Mouse (Mus musculus) adrenal gland, postnatal 14 days (tissue): Measurements from ENCODE around the gene Acss1. TPM values are rescaled to one million over a fixed set of nuclear protein-coding genes. Genes with fewer than 3 reads are reported as not detected.

Experiments used
- DNase-seq: peaks from one replicate; pipeline ENCODE4 v3.0.0; 2021; ENCODE audit warnings: mixed read lengths
- total RNA-seq: library from RNA; stranded (reverse); gene quantifications from 2 replicates; pipeline ENCODE4 v1.2.3, GENCODE M21; 2021

Gene Acss1
- total RNA-seq, 1 experiment from 2014 or later: 75.7 TPM

DNA sequence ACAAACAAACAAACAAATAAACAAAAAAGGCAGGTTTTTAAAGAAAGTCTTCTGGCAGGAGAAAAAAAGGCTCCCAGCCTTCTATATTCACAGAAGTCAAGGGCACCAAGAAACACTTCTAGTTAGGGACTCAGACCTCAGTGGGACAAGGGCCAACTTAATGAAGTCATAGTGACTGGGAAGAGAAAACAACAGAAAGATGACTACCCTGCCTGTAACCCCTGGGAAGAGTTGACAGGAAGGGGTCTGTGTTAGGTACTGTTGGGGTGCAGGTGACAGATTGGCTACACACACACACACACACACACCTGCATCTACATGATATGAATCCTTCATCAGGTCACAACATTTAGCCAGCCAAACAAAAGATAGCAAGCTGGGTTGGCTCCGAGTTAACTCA is 25.1 kb downstream of the Acss1 start:
- DNase-seq: peak; percentile 26

DNA sequence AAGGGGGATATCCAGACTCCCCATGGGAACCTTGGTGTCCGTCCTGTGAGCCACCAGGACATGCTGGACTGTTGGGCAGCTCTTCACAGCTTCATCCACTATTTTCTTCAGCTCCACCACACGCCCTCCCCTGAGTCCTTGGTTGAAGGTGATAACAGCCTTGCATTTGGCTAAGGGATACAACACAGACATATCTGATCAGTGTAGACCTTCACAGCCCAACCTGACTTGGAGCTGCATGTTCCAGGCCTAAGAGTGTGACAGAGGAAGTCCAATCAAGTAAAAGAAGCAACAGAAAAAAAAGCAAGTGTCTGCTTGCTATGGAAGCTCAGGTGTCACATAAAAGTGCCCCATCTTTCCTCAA is 29.9 kb downstream of the Acss1 start:
- DNase-seq: no peak

DNA sequence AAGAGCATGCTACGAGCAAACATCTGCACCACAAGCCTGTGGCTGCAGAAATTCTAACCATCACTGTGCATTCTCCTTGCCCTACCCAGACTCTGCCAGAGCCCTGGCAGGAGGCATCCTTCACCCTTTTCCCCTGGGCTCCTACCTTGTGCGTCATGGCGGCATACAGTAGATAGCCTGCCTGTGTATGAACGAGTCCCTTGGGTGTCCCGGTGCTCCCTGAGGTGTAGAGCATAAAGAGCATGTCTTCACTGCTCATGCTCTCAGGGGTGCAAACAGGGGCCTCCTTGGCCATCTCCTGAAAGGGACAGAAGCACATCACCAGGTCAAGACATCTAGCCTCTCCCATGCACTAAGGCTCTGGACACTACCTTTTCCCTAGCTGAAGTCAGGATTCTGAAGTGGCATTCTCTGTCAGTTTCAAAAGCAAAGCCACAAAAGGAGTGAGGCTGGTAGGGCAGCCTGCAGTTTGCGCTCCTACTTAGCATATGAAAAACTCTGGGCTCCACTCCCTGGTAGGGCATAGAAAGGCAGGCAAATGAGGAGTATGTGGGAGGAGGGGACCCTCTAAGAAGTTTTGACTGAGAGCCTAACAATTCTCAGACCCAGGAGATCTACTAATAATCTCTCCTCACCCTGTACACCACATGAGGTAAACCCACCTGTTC is 30.5 kb downstream of the Acss1 start:
- no peak for DNase-seq

DNA sequence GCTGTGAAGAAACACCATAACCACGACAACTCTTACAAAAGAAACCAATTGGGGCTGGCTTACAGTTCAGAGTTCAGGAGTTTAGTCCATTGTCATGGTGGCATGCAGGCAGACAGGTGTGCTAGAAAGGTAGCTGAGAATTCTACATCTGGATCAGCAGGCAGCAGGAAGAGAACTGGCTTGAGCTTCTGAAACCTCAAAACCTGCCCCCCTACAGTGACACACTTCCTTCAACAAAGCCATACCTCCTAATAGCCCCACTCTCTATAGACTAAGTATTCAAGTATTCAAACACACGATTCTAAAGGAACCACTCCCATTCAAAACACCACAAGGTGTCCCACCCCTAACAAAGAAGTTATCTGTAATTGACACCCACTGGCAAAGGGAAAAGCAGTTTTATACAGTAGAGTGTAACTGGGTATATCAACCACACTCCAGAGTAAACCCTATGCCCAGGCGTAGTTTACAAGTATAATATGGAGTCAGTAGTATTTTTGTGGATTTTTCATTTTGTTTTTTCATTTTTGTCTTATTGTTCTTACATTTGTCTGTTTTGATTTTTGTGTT is 32.3 kb downstream of the Acss1 start:
- no peak for DNase-seq

DNA sequence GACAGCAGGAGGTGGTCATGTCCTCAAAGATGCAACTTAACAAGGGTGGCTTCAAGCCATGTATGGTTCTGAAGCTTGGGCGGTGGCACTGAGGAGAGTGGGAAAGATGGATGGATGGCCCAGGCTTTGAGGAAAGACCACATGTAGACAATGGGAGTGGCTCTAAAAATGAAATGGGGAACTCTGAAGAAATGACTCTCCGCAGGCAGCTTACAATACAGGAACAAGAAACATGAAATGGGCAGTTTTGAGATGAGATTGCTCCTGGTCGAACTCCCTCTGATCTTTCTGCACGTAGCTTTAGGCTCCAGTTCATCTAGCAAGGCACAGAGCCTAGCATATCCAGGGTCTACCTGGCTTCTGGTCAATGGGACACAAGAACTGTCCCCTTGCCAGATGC is 39.0 kb downstream of the Acss1 start:
- DNase-seq: no peak

DNA sequence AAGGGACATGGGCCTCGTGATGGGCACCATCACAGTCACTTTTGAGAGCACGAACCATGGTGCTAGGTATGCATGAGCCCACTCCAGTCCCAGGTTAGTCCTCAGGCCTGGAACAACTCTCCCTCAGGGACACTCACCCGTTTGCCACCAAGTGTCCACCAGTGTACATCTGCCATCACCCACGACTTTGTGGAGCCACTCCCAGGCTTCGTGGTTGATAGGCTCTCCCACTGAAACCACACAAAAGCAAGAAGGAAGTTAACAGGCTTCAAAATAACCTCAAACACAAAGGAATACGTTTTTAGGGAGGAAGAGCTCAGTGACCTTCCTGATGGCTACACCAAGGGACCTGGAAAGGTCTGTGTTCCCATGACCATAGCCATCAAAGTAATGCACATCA is 41.2 kb downstream of the Acss1 start:
- no peak for DNase-seq

DNA sequence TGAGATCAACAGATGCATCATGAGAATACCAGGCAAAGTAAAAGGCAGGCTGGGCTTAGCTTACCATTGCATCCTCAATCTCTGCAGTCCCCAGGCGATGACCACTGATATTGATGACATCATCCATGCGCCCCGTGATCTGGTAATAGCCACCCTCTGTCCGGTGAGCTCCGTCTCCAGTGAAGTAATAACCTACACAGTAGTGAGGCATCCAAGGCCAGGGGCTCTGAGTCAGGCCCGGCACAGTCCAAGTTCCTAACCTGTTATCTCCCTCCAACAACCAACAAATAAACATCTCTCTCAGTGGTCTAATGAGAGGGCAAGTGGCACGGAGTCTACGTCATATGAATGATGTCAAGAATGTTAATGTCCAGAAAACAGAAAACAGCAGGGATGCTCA is 43.4 kb downstream of the Acss1 start:
- DNase-seq: peak; percentile 57

DNA sequence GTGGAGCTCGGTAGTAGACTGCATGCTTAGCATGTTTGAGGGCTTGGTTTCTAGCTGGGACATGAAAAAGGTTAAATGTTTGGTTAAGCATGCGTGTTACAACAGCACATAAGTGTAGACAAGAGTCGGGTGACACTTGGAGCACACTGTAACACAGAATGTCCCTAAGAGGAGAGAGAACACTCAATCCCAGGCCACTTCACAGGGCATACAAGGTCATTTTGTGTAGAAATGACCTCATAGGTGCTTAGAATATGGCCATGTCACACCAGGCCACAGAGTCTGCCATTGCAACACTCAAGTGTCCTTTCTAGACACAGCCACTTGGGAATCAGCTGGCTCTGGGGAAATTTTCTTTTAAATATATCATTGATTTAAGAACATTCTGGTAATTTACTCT is 44.3 kb downstream of the Acss1 start:
- peak; percentile 10 for DNase-seq

DNA sequence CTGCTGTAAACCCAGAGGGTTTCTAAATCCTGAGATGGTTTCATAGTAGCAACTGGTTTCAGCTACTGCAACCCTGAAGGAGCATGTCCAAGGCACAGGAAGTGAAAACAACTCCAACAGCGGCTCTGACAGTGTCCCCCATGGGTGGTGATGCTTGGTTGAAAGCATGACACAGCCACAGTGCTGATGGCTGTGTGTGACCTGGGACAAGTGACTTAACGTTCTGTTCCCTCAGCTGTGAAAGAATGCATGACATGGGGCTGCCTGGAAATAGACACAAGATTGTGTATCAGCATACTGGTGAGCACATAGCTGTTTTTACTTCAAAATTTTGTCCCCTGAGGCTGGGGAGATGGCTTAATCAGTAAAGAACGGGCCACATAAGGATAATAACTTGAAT is 46.6 kb downstream of the Acss1 start:
- no peak for DNase-seq

DNA sequence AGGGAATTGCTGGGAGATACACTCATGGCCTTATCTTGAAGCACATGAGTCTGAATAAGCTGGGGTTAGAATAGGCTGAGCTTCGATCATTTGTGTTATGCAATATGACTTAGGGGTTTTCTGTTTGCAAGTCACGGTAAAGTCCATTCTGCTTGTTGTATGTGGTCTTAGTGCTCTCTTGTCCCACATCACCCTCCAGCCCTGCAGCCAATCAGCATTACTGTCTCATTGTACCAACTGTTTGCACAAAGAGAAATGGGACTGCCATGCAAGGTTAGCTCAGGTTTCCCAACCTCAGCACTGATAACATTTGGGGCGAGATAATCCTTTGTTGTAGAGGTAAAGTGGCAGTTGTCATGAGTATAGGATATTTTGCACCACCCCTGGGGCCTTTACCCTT is 58.2 kb downstream of the Acss1 start:
- no peak for DNase-seq

DNA sequence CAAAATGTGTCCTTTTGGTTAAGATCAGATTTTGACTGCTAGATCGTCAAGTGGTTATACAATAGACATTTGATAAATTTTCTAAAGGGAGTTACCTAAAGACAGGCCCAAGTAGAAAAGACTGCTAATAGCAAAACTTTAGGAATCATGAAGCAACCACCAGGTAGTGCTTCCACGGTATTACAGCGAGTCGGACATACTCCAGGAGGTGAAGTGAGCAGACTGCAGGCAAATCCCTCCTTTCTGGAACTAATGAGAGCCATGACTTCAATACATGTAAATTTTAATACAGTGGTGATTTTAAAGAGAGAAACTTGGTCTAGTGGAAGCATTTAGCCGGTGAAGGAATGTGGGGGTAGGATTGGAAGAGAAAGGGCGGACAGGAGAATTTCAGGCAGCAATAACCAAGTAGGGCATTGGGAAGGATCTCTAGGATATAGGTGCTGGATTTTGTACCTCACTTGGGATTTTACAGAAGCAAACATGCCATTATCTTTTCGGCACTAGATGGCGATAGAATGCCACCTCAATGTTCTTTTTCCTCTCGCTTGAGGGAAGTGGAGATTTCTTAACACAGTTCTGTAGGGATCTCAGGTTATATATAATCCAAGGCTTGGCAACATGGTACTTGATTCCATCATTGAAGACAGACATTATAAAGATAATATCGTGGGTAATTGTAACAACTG is 59.3 kb downstream of the Acss1 start:
- DNase-seq: peak; percentile 63

DNA sequence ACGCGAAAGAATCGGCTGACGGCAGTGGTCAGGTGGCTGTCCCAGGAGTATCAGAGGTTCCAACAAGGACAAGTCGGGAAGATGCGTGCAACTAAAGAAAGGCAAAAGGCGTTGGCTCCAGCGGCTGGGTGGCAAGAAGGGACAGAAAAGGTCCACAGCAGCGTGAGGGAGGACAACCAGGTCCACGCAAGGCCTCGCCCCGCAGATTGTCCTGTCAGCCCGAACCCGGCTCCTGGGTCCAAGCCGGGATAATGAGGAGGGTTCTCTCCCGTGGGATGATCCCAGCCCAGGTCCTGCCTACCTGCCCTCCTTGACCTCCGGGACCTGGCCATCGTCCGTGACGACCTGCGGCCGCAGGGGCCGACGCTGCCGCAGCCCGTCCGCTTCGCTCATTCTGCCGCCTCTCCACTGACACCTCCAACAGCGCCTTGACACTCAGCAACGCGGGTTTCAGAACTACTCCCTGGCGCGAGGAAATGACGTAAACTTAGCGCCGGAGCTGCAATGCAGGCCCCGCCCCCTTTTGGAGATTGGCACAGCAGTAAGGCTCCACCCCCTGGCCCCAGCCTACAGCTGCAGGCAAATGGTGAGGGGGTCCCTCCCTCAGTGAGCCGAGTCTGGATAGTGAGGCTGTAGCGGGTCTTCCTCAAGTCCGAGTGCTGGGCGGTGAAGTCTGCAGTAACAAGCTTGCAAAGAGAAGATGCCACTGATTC is 60.1 kb downstream of the Acss1 start, which contains the start of gene Apmap:
Gene Apmap (minus strand): TSS at position 481 of the 713 bp plus-strand sequence.
- peak; percentile 99 for DNase-seq

DNA sequence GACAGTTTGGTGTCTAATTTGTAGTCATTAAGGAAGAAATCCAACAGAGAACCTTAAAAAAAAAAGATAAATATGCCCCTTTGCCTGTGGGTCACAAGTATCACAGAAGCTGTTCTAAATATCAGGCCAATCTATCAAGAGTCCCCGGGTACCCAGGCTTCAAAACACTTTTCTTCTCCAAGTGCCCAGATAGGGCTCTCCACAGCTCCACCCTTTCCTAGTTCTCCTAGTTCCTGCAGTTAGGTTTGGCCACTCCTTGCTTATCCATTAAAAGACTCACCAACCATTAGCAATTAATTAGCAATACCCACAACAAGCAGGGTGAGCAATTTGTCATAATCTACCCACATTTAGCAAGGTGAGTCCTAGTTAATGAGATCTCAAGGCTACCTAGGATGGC is 61.2 kb downstream of the Acss1 start:
- DNase-seq: no peak

DNA sequence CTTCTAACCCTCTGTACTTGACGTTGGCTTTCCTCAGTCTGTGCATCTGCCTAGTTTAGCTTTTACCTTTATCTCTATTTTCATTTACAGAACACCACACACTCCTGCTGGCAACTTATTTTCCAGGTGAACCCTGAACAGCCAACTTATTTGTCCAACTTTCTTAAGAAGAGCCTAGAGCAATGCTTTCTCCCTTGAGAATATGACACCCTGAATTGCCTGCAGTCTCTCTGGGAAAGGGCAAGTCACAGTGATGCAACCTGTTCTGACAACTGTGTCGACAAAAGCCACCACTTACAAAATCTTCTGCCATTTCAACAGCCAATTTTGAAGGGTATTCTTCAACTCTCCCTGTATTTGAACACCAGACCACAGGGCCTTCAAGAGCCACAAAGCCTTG is 63.5 kb downstream of the Acss1 start:
- peak; percentile 15 for DNase-seq

DNA sequence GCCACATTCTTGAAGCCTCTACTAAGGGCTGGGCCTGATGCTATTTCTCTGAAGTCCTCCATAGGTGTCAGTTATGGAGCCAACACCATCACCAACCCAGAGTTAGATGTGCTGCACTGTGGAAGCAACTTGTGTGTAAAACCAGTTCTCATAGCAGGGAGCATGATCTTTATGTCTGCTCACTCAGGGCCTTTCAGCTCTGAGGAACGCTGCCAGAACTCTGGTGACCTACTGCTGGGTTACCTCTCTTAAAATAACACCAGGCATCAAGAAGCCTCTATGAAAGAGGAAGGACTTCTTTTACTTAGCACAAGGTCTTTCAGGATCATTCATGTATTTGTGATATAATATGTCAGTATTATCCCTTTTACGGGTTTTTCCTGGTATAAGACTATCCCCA is 66.1 kb downstream of the Acss1 start:
- DNase-seq: peak; percentile 31

DNA sequence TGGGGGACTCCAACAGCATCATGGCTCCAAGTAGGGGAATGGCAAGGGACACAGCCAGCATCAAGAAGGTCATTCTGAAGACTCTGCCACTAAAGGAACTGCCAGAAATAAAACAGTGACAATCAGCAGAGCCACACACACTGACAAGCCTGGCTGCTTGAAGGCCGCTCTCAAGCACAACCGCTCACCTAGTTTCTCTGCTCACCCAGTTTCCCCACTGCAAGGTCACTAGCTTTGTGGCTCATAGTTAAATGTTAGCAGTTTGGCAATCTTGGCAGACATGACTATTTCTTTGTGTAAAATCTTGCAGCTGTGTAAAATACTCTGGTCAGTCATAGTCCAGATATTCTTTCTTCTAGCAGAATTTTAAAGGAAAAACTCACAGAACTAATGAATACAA is 68.0 kb downstream of the Acss1 start:
- peak; percentile 66 for DNase-seq

DNA sequence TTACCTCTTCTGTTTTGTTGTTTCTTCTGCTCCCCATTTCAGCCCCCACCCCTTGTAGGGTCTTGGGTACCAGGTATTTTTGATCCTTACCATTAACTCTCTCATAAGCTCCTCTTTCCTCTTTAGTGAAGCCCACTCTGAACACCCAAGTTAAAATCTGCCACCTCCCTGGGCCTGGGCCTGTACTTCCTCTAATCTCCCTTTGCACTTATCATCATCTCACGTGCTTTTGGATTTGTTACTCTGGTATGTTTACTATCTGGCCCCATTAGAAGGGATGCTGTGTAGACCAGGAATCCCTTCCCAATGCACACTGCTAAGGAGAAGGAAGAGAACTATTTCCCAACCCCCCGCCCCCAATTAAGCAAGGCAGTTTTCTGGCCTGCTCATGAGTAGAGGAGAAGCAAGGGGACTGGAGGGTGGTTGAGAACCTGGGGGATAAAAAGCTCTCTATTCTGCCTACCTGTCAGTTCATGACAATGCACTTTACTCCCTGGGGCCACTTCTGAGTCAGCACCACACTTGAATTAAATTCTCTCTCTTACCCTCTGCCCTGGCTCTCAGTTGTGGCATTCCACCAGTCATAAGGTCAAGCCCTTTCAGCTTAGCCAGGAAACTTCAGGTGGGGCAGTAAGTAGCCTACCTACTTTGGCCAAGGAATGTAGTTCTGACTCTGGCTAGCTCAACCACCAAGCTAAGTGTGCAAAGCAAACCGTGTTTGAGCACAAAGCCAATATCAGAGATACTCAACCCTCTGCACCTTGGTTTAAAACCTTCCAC is 72.7 kb downstream of the Acss1 start:
- DNase-seq: no peak

DNA sequence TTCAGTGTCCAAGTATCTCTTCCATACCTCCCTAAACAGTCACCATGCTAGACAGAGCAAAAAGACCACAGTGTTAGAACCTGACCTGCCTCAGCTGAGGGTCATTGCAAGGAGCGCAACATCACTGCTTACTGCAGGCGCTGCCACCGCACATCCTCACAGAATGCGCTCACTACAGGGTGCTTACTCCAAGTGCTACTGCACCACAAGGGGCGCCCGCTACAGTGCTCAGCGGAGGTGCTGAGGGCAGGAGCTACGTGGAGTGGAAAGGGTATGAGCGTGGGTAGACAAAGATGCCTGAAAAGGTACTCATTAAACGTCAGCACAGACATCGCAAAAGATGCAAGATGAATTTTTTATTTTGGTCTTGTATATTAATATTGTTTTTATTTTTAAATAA is 79.2 kb downstream of the Acss1 start:
- no peak for DNase-seq

DNA sequence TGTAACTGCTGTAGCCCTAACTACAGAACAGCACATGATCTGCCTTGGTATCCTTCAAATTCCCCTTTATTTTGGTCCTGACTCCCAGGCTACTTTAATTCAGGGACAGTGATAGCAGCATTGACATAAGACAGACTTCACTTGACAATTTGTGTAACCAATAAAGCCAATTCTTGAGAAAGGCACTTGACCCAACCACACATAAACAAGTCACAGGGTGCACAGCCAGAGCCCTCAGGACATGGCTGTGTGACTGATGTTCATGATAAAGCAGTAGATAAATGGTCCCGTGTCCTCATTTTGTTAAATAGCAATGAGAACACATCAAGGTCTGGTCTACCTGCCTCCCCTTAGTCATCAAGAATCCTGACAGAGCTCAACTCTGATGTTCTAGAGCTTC is 88.7 kb downstream of the Acss1 start:
- no peak for DNase-seq

DNA sequence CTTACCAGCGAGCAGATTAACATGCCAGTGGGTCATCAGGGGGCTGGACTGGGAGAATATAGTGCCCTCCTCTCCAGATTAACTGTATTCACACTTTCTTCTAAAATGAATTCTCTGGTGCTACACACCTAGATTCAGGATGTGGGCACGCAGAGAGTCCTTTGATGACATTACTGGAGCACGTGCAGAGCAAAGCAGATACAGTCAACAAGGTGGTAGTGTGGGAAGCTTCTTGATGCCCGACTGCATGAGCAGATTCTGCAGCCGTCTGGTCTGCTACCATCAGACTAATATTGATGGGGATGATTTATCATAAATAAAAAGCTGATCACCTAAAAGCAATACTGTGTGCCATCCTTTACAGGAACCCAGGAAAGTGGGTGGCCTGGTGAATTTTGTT is 89.7 kb downstream of the Acss1 start:
- DNase-seq: no peak

DNA sequence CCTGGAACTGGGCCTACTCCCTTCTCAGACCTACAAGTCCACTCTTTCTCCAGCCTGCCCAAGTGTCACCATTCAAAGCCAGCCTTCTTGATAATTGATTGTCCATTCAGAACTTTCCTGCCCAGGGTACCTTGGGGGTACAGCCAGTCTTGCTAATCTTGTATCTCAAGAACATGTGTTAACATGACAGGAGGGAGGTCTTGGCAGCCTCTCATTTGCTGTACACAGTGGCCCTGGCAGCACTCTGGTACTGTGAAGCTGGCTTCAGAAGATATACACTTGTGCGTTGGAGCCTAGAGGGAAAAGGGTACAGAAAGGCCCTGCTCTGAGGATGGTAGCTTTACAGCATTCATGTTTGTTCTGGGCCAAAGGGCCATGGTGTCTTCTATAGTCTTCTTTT is 92.0 kb downstream of the Acss1 start:
- DNase-seq: no peak

DNA sequence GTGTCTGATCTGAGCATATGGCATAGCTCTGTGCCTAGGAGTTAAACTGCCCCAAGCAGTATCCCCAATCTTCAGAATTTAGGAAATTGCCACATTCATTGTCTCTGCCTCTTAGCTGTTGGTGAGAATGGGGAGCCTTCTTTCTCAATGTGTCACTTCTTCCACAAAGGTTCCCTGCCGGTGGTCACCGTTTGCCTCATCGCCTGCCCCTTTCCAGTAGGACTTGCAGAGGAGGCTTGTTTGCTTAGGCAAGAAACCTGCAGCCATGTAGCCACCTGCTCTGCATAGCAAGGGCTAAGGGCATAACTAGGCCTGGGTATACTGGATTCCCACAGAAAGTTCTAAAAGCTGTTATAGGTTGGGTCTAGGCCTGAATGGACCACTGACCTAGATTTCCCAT is 95.8 kb downstream of the Acss1 start:
- DNase-seq: no peak

DNA sequence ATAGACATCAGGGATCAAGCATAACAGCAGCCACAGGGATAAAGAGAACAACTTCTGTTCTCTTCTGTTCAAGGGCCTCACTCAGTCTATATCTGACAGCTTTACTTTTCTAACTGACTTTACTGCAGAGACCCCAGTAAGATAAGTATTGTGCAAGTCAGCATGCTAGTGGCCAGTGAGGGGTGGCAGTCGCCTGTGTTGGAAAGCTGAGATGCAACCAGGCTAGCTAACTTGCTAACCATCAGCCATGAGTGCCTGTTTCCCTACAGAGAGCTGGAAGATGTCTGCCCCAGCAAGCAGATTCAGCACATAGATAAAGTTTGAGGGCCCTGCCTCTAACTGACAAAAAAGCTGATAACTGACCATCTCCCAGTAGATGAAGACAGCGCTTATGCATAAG is 97.5 kb downstream of the Acss1 start:
- no peak for DNase-seq
